Mouse (Mus musculus): ENCODE results near the gene Ano5. TPM values are rescaled to one million over a fixed set of nuclear protein-coding genes. Genes with fewer than 3 reads are reported as not detected.

Gene Ano5
- polyA plus RNA-seq, 1 experiment: not detected

DNA sequence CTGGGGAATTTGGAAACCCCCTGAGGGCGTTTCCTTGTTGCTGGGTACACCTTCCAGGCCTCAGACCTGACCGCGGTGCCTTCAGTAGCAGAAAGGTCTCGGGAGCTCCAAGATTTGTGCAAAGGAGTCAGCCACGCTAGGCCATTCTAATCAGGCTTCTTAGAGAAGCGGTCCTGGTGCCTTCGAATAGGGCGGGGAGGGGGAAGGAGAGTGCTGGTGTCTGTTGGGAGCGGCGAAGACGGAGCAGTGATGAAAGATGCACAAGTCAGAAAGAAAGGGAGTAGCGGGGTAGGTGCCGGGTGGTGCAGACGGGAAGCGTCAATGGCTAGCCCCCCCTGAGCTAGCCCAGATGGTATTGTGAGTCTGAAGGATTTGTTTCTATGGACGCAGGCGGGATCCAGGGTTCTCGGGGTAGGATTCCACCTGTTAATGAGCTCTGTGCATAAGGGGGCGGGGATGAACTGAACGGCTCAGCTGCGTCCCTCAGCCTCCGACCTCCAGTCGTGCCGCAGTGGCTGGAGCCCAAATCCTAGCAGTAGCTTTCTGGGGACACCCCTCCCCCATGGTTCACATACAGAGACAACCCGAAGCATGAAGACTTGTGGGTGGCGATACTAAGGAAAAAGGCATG lies 116.3 kb downstream of the Ano5 start:
- TF ChIP-seq FLI1 (IDR thresholded peaks at IDR 0.05; ENCODE audit: low read length): no peak
- no peak for TF ChIP-seq GATA1 (IDR thresholded peaks at IDR 0.05; ENCODE audit: borderline replicate concordance, low read length)
- H3K27me3 ChIP-seq (replicated peaks): peaks cover 58% of the 10 kb centered on the region

DNA sequence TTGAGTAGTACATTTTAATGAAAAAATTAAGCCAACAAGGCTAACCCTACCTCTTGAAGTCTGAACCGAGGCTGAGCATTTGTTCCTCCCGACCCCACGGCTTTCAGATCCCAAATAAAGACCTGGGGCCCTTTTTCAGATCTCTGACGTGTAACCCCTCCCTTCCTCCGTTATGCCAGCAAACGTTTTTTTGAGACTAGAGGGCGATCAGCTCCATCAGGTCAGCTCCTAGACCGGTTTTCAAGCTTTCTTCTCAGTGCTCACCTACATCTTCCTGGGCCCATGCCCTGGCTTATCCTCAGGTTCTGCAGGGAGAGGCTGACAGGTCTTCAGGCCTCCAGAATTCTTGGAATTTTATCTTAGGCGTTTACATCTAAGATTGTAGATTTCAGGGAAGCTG lies 116.8 kb downstream of the Ano5 start:
- Histone ChIP-seq H3K4me3 (replicated peaks) (no peak overlapping the region), H3K36me3 (replicated peaks; ENCODE audit: low read length) (no peaks in the 10 kb centered on the region), H3K9me3 (peaks cover 11% of the 10 kb centered on the region), H3K27me3 (replicated peaks) (peaks cover 53% of the 10 kb centered on the region), H3K4me1 (peaks cover 5% of the 10 kb centered on the region; the same call in 1 of the 2 replicates)
- TF ChIP-seq GATA1 (IDR thresholded peaks at IDR 0.05; ENCODE audit: borderline replicate concordance, low read length) (no peak), FLI1 (IDR thresholded peaks at IDR 0.05; ENCODE audit: low read length) (no peak)

More for the DNA sequence above, 116.3 kb downstream of the Ano5 start:
- Histone ChIP-seq H3K4me3 (replicated peaks) (no peak overlapping the region), H3K9me3 (peaks cover 11% of the 10 kb centered on the region), H3K4me1 (peaks cover 5% of the 10 kb centered on the region; the same call in 1 of the 2 replicates), H3K36me3 (replicated peaks; ENCODE audit: low read length) (no peaks in the 10 kb centered on the region)

DNA sequence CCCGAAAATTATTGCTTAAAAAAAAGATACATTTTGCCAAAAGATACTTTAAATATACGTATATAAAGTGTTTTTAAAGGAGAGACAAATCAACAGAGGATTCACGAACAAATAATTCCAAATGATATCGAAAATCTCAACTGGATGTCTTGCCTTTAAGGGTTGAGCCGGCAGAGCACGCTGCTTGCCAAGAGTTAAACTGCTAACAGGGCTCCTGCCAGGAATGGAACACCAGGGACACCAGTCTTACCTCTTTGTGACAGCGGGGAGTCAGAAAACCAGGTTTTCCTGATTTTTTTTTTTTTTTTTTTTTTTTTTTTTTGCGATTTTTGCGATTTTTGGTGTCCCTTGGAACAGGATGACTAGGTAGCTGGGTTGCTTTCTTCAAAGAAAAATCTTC lies 117.5 kb downstream of the Ano5 start:
- H3K36me3 ChIP-seq (replicated peaks; ENCODE audit: low read length): no peaks in the 10 kb centered on the region
- H3K4me3 ChIP-seq (replicated peaks): no peak overlapping the region
- H3K27me3 ChIP-seq (replicated peaks): peaks cover 52% of the 10 kb centered on the region
- H3K4me1 ChIP-seq: peaks cover 5% of the 10 kb centered on the region; the same call in 1 of the 2 replicates
- TF ChIP-seq FLI1 (IDR thresholded peaks at IDR 0.05; ENCODE audit: low read length): no peak
- H3K9me3 ChIP-seq: peaks cover 11% of the 10 kb centered on the region

DNA sequence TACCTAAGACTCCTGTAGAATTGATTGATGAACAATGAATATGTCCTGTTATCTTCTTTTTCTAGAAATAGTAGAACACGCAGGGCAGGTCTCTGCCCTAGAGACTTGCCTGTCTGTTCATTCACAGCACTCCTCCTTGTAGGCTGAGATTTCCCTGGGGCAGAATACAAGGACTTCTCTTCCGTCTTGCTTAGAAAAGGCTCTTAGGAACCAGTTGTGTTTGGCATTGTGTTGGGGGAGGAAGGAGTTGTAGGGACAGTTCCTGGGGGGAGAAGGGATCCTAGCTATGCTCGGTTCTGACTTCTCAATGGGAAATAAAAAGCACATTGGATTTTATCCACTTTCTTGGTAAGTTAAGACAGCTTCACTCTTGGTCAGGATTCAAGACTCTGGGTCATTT lies 118.4 kb downstream of the Ano5 start:
- no peak for TF ChIP-seq FLI1 (IDR thresholded peaks at IDR 0.05; ENCODE audit: low read length)
- no peak for TF ChIP-seq GATA1 (IDR thresholded peaks at IDR 0.05; ENCODE audit: borderline replicate concordance, low read length)
- no peaks in the 10 kb centered on the region for H3K36me3 ChIP-seq (replicated peaks; ENCODE audit: low read length)
- H3K4me1 ChIP-seq: peaks cover 5% of the 10 kb centered on the region; the same call in 1 of the 2 replicates
- H3K4me3 ChIP-seq (replicated peaks): no peak overlapping the region
- peaks cover 44% of the 10 kb centered on the region for H3K27me3 ChIP-seq (replicated peaks)
- peaks cover 11% of the 10 kb centered on the region for H3K9me3 ChIP-seq

DNA sequence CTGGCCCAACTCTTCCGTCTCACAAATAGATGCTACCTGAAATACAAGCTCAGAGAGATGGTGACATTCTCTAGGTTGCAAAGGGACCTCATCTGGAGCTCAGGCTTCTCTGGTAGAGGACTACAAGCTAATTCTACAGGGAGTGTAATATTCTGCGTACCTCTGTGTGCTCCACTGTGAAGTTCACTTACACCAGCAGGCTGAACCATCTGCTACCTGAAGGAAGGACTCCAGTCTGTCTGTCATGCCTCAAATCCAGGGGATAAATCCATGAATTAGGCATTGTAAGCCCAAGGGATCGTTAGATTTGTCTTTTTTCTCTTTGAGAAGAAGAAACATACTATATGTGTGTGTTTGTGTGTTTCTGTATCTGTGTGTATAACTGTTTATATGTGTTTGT lies 120.3 kb downstream of the Ano5 start:
- no peaks in the 10 kb centered on the region for H3K36me3 ChIP-seq (replicated peaks; ENCODE audit: low read length)
- H3K4me3 ChIP-seq (replicated peaks): no peak overlapping the region
- peaks cover 24% of the 10 kb centered on the region for H3K27me3 ChIP-seq (replicated peaks)
- peaks cover 5% of the 10 kb centered on the region for H3K9me3 ChIP-seq
- H3K4me1 ChIP-seq: no peaks in the 10 kb centered on the region
- TF ChIP-seq FLI1 (IDR thresholded peaks at IDR 0.05; ENCODE audit: low read length) (no peak), GATA1 (IDR thresholded peaks at IDR 0.05; ENCODE audit: borderline replicate concordance, low read length) (no peak)

DNA sequence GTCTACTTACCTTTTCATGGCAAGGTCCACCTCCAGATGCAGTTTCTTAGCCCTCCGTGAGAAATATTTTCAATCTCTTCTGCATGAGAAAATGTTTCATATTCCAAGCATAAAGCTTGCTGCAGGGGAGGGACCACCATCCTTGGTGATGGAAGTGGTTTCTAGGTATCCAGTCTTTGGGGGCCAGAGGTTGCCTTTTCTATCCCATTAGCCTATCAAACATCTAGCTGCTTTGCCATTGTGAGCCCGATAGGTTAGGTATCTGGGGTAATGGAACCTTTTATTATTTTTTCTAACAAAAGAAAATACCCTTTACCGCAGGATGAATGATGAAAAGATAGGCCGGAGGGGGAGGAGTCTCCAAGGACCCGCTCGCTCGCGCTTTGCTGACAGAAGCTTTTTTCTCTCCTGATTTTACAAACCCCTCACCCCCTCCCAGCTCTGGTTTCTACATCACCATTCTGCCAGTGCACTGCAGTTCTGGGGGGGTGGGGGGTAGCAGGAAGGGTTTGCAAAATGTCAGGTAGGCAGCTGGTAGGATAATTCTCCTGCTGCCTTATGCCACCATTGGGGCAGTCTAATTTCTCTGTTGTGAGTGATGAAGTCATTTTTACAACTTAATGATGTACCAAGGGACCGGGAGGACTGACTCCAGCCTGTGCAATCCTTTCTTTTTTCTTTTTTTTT lies 121.9 kb downstream of the Ano5 start:
- no peak overlapping the region for H3K4me3 ChIP-seq (replicated peaks)
- TF ChIP-seq FLI1 (IDR thresholded peaks at IDR 0.05; ENCODE audit: low read length) (no peak), GATA1 (IDR thresholded peaks at IDR 0.05; ENCODE audit: borderline replicate concordance, low read length) (no peak)
- H3K27me3 ChIP-seq (replicated peaks): peaks cover 9% of the 10 kb centered on the region
- H3K9me3 ChIP-seq: no peaks in the 10 kb centered on the region
- H3K4me1 ChIP-seq: no peaks in the 10 kb centered on the region
- no peaks in the 10 kb centered on the region for H3K36me3 ChIP-seq (replicated peaks; ENCODE audit: low read length)

DNA sequence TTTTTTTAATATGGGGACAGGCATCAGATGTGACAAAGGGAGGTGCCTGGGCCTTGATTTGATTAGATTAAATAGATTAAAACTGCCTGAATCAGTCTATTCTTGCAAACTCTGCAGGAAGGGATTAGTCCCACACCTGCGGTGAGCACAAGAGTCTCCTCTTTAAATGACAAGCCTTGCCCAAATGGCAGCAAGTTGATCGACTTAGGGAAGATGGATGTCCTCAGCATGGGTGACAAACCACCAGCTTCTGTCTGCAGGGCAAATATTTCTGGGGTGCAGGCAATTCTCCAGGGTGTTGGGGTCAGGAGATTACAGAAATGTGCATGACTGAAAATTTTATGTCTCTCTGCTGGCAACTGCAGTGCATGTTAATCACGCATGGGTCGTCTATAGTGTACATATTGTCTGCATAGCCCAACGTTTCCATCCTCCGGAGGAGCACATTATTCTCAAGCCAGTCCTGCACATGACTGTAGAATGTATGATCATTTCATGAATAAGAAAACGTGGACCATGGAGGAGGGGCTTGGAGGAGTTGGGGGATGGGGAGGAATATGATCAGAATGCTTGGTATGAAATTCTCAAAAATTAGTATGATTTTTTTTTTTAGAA lies 122.5 kb downstream of the Ano5 start:
- Histone ChIP-seq H3K27me3 (replicated peaks) (peaks cover 5% of the 10 kb centered on the region), H3K4me1 (no peaks in the 10 kb centered on the region), H3K4me3 (replicated peaks) (no peak overlapping the region), H3K36me3 (replicated peaks; ENCODE audit: low read length) (no peaks in the 10 kb centered on the region), H3K9me3 (no peaks in the 10 kb centered on the region)
- TF ChIP-seq GATA1 (IDR thresholded peaks at IDR 0.05; ENCODE audit: borderline replicate concordance, low read length) (no peak), FLI1 (IDR thresholded peaks at IDR 0.05; ENCODE audit: low read length) (no peak)

Other genes starting within 250 kb of the Ano5 start
- gene Slc17a6, start 111.0 kb downstream of the Ano5 start, polyA plus RNA-seq (2012; ENCODE audit: insufficient read depth, low replicate concordance): not detected in 2 replicates

All from megakaryocyte, embryonic 14.5 days (primary cell).